Mouse (Mus musculus) embryonic facial prominence, embryonic 12.5 days (tissue): ENCODE results near the gene Pip4k2a. TPM values are rescaled to one million over a fixed set of nuclear protein-coding genes. Genes with fewer than 3 reads are reported as not detected.
A peak's percentile ranks its signal among the peaks of the same experiment; 100 is the strongest.

Source experiments
- ATAC-seq: fragments of 200-750 bp; cut with Nextera tagmentation; 2 replicates; pipeline ENCODE4 v1.8.0; 2017; ENCODE audit not compliant: insufficient number of reproducible peaks, insufficient read depth, low FRiP score, low TSS enrichment
- H3K27ac ChIP-seq: fragments of 300-500 bp; sonication (generic); 2 replicates; pipeline ENCODE4 v1.5.1; 2016; ENCODE audit warnings: mild to moderate bottlenecking
- H3K27me3 ChIP-seq: fragments of 300-500 bp; sonication (generic); 2 replicates; pipeline ENCODE4 v1.6.1; 2016; ENCODE audit warnings: mild to moderate bottlenecking, moderate library complexity
- H3K36me3 ChIP-seq: fragments of 300-500 bp; sonication (generic); 2 replicates; pipeline ENCODE4 v1.6.1; 2016; ENCODE audit warnings: mild to moderate bottlenecking
- H3K4me1 ChIP-seq: fragments of 300-500 bp; sonication (generic); 2 replicates; pipeline ENCODE4 v1.6.1; 2016
- H3K4me2 ChIP-seq: fragments of 300-500 bp; sonication (generic); replicated peaks from 2 replicates; pipeline ENCODE4 v1.6.1; 2016; ENCODE audit warnings: mild to moderate bottlenecking, moderate library complexity
- H3K4me3 ChIP-seq: fragments of 300-500 bp; sonication (generic); 2 replicates; pipeline ENCODE4 v1.5.1; 2016; ENCODE audit warnings: mild to moderate bottlenecking
- H3K9ac ChIP-seq: fragments of 300-500 bp; sonication (generic); 2 replicates; pipeline ENCODE4 v1.6.1; 2016; ENCODE audit warnings: mild to moderate bottlenecking, moderate library complexity
- H3K9me3 ChIP-seq: fragments of 300-500 bp; sonication (generic); 2 replicates; pipeline ENCODE4 v1.6.1; 2016; ENCODE audit warnings: mild to moderate bottlenecking, moderate library complexity
- WGBS: fragments of 180-500 bp; shearing (Covaris S2); methylation state at CpG from one replicate; pipeline ENCODE4 v1.1.7; 2016; 5-methylcytosine and 5-hydroxymethylcytosine counted together
- polyA plus RNA-seq: library from polyadenylated mRNA; unstranded; fragments of >200 nt; fragmentation: Nextera tagmentation; extraction: Ambion mirVana; gene quantifications from 2 replicates; pipeline ENCODE4 v1.2.1, GENCODE M21; 2016

Pip4k2a gene
- polyA plus RNA-seq, 1 experiment from 2014 or later: 10.2 TPM

- Histone ChIP-seq H3K4me2 (no peak overlapping the region), H3K4me3 (no peak overlapping the region), H3K4me1 (peaks cover 10% of the 10 kb centered on the region), H3K36me3 (no peaks in the 10 kb centered on the region), H3K9ac (no peak overlapping the region), H3K27me3 (peaks cover 4% of the 10 kb centered on the region; the same call in 1 of the 2 replicates), H3K9me3 (no peaks in the 10 kb centered on the region), H3K27ac (no peak overlapping the region)
- 94% methylated on average over 2 of the region's 2 CpGs for WGBS
- ATAC-seq: no peak
Observed at GRCm38 (mm10) chr2:18999395-18999794, 1.5 kb upstream of the Pip4k2a start.

GRCm38 (mm10) chr2:18997387-18997971, 447 bp downstream of the Pip4k2a start:
- no peaks in the 10 kb centered on the region for H3K36me3 ChIP-seq
- H3K4me1 ChIP-seq: peaks cover 15% of the 10 kb centered on the region
- under 1% methylated on average over 46 of the region's 46 CpGs for WGBS
- peak; percentile 68 for ATAC-seq
- H3K4me2 ChIP-seq: peak overlapping the region; percentile 95
- H3K9ac ChIP-seq: peak overlapping the region; percentile 82
- peak overlapping the region; percentile 74 for H3K4me3 ChIP-seq
- H3K27me3 ChIP-seq: peaks cover 4% of the 10 kb centered on the region; the same call in 1 of the 2 replicates
- H3K27ac ChIP-seq: peak overlapping the region; percentile 87
- no peaks in the 10 kb centered on the region for H3K9me3 ChIP-seq

GRCm38 (mm10) chr2:18996451-18997211, 1.3 kb downstream of the Pip4k2a start:
- peak overlapping the region; percentile 95 for H3K4me2 ChIP-seq
- peak overlapping the region; percentile 82 for H3K9ac ChIP-seq
- H3K27ac ChIP-seq: no peak overlapping the region
- peaks cover 4% of the 10 kb centered on the region; the same call in 1 of the 2 replicates for H3K27me3 ChIP-seq
- peaks cover 15% of the 10 kb centered on the region for H3K4me1 ChIP-seq
- ATAC-seq: no peak
- H3K4me3 ChIP-seq: peak overlapping the region; percentile 74
- H3K36me3 ChIP-seq: no peaks in the 10 kb centered on the region
- H3K9me3 ChIP-seq: no peaks in the 10 kb centered on the region
- WGBS: under 1% methylated on average over 25 of the region's 25 CpGs

GRCm38 (mm10) chr2:18992512-18993510, 5.1 kb downstream of the Pip4k2a start:
- no peaks in the 10 kb centered on the region for H3K9me3 ChIP-seq
- no peak for ATAC-seq
- H3K4me3 ChIP-seq: no peak overlapping the region
- H3K4me2 ChIP-seq: no peak overlapping the region
- peaks cover 4% of the 10 kb centered on the region; the same call in 1 of the 2 replicates for H3K27me3 ChIP-seq
- no peak overlapping the region for H3K27ac ChIP-seq
- H3K36me3 ChIP-seq: no peaks in the 10 kb centered on the region
- peaks cover 15% of the 10 kb centered on the region for H3K4me1 ChIP-seq
- no peak overlapping the region for H3K9ac ChIP-seq
- 70% methylated on average over 7 of the region's 7 CpGs for WGBS

GRCm38 (mm10) chr2:18988885-18989284, 9.0 kb downstream of the Pip4k2a start:
- no peak overlapping the region for H3K27ac ChIP-seq
- no peak overlapping the region for H3K9ac ChIP-seq
- H3K9me3 ChIP-seq: no peaks in the 10 kb centered on the region
- no peak for ATAC-seq
- H3K4me3 ChIP-seq: no peak overlapping the region
- no peaks in the 10 kb centered on the region for H3K36me3 ChIP-seq
- no peak overlapping the region for H3K4me2 ChIP-seq
- peaks cover 2% of the 10 kb centered on the region; the same call in 1 of the 2 replicates for H3K4me1 ChIP-seq
- no peaks in the 10 kb centered on the region for H3K27me3 ChIP-seq
- 89% methylated on average over 3 of the region's 3 CpGs for WGBS

- no peak overlapping the region for H3K9ac ChIP-seq
- no peaks in the 10 kb centered on the region for H3K4me1 ChIP-seq
- H3K27ac ChIP-seq: no peak overlapping the region
- no peak for ATAC-seq
- H3K36me3 ChIP-seq: no peaks in the 10 kb centered on the region
- H3K4me2 ChIP-seq: no peak overlapping the region
- WGBS: 86% methylated on average over 3 of the region's 3 CpGs
- no peak overlapping the region for H3K4me3 ChIP-seq
- H3K27me3 ChIP-seq: no peaks in the 10 kb centered on the region
- no peaks in the 10 kb centered on the region for H3K9me3 ChIP-seq
Observed at GRCm38 (mm10) chr2:18985506-18985905, 12.4 kb downstream of the Pip4k2a start.

- no peak overlapping the region for H3K27ac ChIP-seq
- no peaks in the 10 kb centered on the region for H3K27me3 ChIP-seq
- no peaks in the 10 kb centered on the region for H3K36me3 ChIP-seq
- 93% methylated on average over 15 of the region's 15 CpGs for WGBS
- no peak overlapping the region for H3K4me3 ChIP-seq
- H3K9me3 ChIP-seq: no peaks in the 10 kb centered on the region
- H3K4me1 ChIP-seq: no peaks in the 10 kb centered on the region
- no peak overlapping the region for H3K4me2 ChIP-seq
- H3K9ac ChIP-seq: no peak overlapping the region
- no peak for ATAC-seq
Observed at GRCm38 (mm10) chr2:18984095-18984847, 13.7 kb downstream of the Pip4k2a start.

- H3K4me2 ChIP-seq: no peak overlapping the region
- no peak overlapping the region for H3K9ac ChIP-seq
- no peaks in the 10 kb centered on the region for H3K27me3 ChIP-seq
- no peak overlapping the region for H3K4me3 ChIP-seq
- no peak overlapping the region for H3K27ac ChIP-seq
- no peak for ATAC-seq
- no peaks in the 10 kb centered on the region for H3K36me3 ChIP-seq
- no peaks in the 10 kb centered on the region for H3K4me1 ChIP-seq
- H3K9me3 ChIP-seq: no peaks in the 10 kb centered on the region
Observed at GRCm38 (mm10) chr2:18983546-18983945, 14.4 kb downstream of the Pip4k2a start.

- 74% methylated on average over 6 of the region's 6 CpGs for WGBS
- no peaks in the 10 kb centered on the region for H3K4me1 ChIP-seq
- no peak overlapping the region for H3K4me2 ChIP-seq
- no peaks in the 10 kb centered on the region for H3K9me3 ChIP-seq
- H3K36me3 ChIP-seq: no peaks in the 10 kb centered on the region
- no peak overlapping the region for H3K27ac ChIP-seq
- H3K27me3 ChIP-seq: no peaks in the 10 kb centered on the region
- no peak overlapping the region for H3K9ac ChIP-seq
- H3K4me3 ChIP-seq: no peak overlapping the region
- ATAC-seq: no peak
Observed at GRCm38 (mm10) chr2:18982581-18982980, 15.3 kb downstream of the Pip4k2a start.

- 89% methylated on average over 7 of the region's 7 CpGs for WGBS
Observed at GRCm38 (mm10) chr2:18979675-18980074, 18.3 kb downstream of the Pip4k2a start.

GRCm38 (mm10) chr2:18979046-18979445, 18.9 kb downstream of the Pip4k2a start:
- no peaks in the 10 kb centered on the region for H3K9me3 ChIP-seq
- no peaks in the 10 kb centered on the region; the same call in 1 of the 2 replicates for H3K4me1 ChIP-seq
- no peak overlapping the region for H3K27ac ChIP-seq
- H3K9ac ChIP-seq: no peak overlapping the region
- H3K4me3 ChIP-seq: no peak overlapping the region
- H3K27me3 ChIP-seq: no peaks in the 10 kb centered on the region
- no peak for ATAC-seq
- H3K36me3 ChIP-seq: no peaks in the 10 kb centered on the region
- no peak overlapping the region for H3K4me2 ChIP-seq
- 84% methylated on average over 4 of the region's 4 CpGs for WGBS

More at GRCm38 (mm10) chr2:18979675-18980074, 18.3 kb downstream of the Pip4k2a start:
- Histone ChIP-seq H3K27ac (no peak overlapping the region), H3K9ac (no peak overlapping the region), H3K4me3 (no peak overlapping the region), H3K9me3 (no peaks in the 10 kb centered on the region), H3K27me3 (no peaks in the 10 kb centered on the region), H3K4me1 (no peaks in the 10 kb centered on the region; the same call in 1 of the 2 replicates), H3K4me2 (no peak overlapping the region), H3K36me3 (no peaks in the 10 kb centered on the region)
- no peak for ATAC-seq
